Mouse (Mus musculus) spleen, adult 2 months (tissue): ENCODE measurements around the gene Smad6. TPM values are rescaled to one million over a fixed set of nuclear protein-coding genes. Genes with fewer than 3 reads are reported as not detected.

Source experiments
- DNase-seq, 2 experiments: peaks; one replicate each; pipeline versions ENCODE4 v3.0.0 to v3.0.0-alpha.2; 2012 to 2021; ENCODE audit warnings: low spot score in 2 of 2, low read depth in 1 of 2
- H3K27ac ChIP-seq: fragments of 200-500 bp; 2 replicates; pipeline ENCODE4 v1.5.1; 2012; ENCODE audit warnings: low read length, inconsistent platforms; ENCODE audit not compliant: insufficient read depth
- H3K27me3 ChIP-seq: fragments of 200-500 bp; 2 replicates; pipeline ENCODE4 v1.6.1; 2012; ENCODE audit warnings: mild to moderate bottlenecking, moderate library complexity, low read length, inconsistent platforms; ENCODE audit not compliant: control insufficient read depth, insufficient read depth
- H3K36me3 ChIP-seq: fragments of 200-500 bp; 2 replicates; pipeline ENCODE4 v1.6.1; 2012; ENCODE audit warnings: mild to moderate bottlenecking, low read length, inconsistent platforms; ENCODE audit not compliant: control insufficient read depth, insufficient read depth
- H3K4me1 ChIP-seq: fragments of 200-500 bp; 2 replicates; pipeline ENCODE4 v1.6.1; 2011; ENCODE audit warnings: inconsistent platforms; ENCODE audit not compliant: control insufficient read depth, insufficient read depth, insufficient read length
- H3K4me3 ChIP-seq: fragments of 200-500 bp; 2 replicates; pipeline ENCODE4 v1.5.1; 2011; ENCODE audit warnings: mild to moderate bottlenecking, inconsistent platforms; ENCODE audit not compliant: insufficient read depth, insufficient read length; ENCODE audit errors: extremely low read depth
- CTCF ChIP-seq: fragments of 200-500 bp; IDR thresholded peaks from 2 replicates; pipeline ENCODE4 v1.5.1; 2011; ENCODE audit warnings: mild to moderate bottlenecking, inconsistent platforms; ENCODE audit not compliant: insufficient read depth, insufficient read length, insufficient replicate concordance; ENCODE audit errors: extremely low read depth
- POLR2A ChIP-seq: fragments of 200-500 bp; IDR thresholded peaks from 2 replicates; pipeline ENCODE4 v1.6.1; 2011; ENCODE audit warnings: low read depth, low read length, inconsistent platforms
- WGBS: fragments of 180-500 bp; shearing (Covaris S2); methylation state at CpG from one replicate; pipeline ENCODE4 v1.1.7; 2018; 5-methylcytosine and 5-hydroxymethylcytosine counted together
- polyA plus RNA-seq: library from polyadenylated mRNA; depleted of rRNA; stranded (reverse); fragments of >200 nt; gene quantifications from 2 replicates; pipeline ENCODE4 v1.2.3, GENCODE M21; 2012; rRNA removed

Gene Smad6
- polyA plus RNA-seq, 1 experiment, result 6.2 TPM

- Histone ChIP-seq H3K4me1 (no peaks in the 10 kb centered on the region), H3K36me3 (no peaks in the 10 kb centered on the region), H3K27me3 (no peaks in the 10 kb centered on the region), H3K4me3 (no peak overlapping the region), H3K27ac (no peak overlapping the region)
- WGBS, result 67% methylated on average over 6 of the region's 6 CpGs
- no peak for DNase-seq
- TF ChIP-seq CTCF (no peak), POLR2A (no peak)
Observed at GRCm38 (mm10) chr9:63916441-63916840, 105.4 kb downstream of the Smad6 start.

GRCm38 (mm10) chr9:63915976-63916375 is 105.9 kb downstream of the Smad6 start:
- 45% methylated on average over 5 of the region's 5 CpGs for WGBS
- H3K4me1 ChIP-seq, result no peaks in the 10 kb centered on the region
- H3K4me3 ChIP-seq, result no peak overlapping the region
- no peaks in the 10 kb centered on the region for H3K36me3 ChIP-seq
- TF ChIP-seq CTCF, result peak; percentile 44; the same call in 1 of the 2 replicates
- TF ChIP-seq POLR2A, result no peak
- no peaks in the 10 kb centered on the region for H3K27me3 ChIP-seq
- H3K27ac ChIP-seq, result no peak overlapping the region
- DNase-seq, result peak in 1 of 2 experiments; percentile 44

- Histone ChIP-seq H3K4me3 (no peak overlapping the region), H3K4me1 (no peaks in the 10 kb centered on the region), H3K27me3 (no peaks in the 10 kb centered on the region), H3K36me3 (no peaks in the 10 kb centered on the region), H3K27ac (no peak overlapping the region)
- WGBS, result 84% methylated on average over 5 of the region's 5 CpGs
- no peak for TF ChIP-seq CTCF
- no peak for TF ChIP-seq POLR2A
- DNase-seq, result no peak
Observed at GRCm38 (mm10) chr9:63914944-63915343, 106.9 kb downstream of the Smad6 start.

GRCm38 (mm10) chr9:63912051-63912450 is 109.8 kb downstream of the Smad6 start:
- no peaks in the 10 kb centered on the region for H3K36me3 ChIP-seq
- no peaks in the 10 kb centered on the region for H3K27me3 ChIP-seq
- no peak overlapping the region for H3K4me3 ChIP-seq
- H3K4me1 ChIP-seq, result no peaks in the 10 kb centered on the region
- WGBS, result 66% methylated on average over 9 of the region's 9 CpGs
- DNase-seq, result no peak
- no peak for TF ChIP-seq CTCF
- no peak for TF ChIP-seq POLR2A
- H3K27ac ChIP-seq, result no peak overlapping the region

- no peak overlapping the region for H3K4me3 ChIP-seq
- peak; percentile 30 to 66 for DNase-seq
- no peaks in the 10 kb centered on the region for H3K4me1 ChIP-seq
- no peak overlapping the region for H3K27ac ChIP-seq
- no peaks in the 10 kb centered on the region for H3K27me3 ChIP-seq
- TF ChIP-seq CTCF, result peak; percentile 86
- TF ChIP-seq POLR2A, result no peak
- WGBS, result 14% methylated on average over 5 of the region's 5 CpGs
- H3K36me3 ChIP-seq, result no peaks in the 10 kb centered on the region
Observed at GRCm38 (mm10) chr9:63909618-63910017, 112.2 kb downstream of the Smad6 start.

GRCm38 (mm10) chr9:63904543-63904942 is 117.3 kb downstream of the Smad6 start:
- H3K27me3 ChIP-seq, result no peaks in the 10 kb centered on the region
- TF ChIP-seq CTCF, result no peak
- no peak for TF ChIP-seq POLR2A
- 93% methylated on average over 2 of the region's 2 CpGs for WGBS
- no peak overlapping the region for H3K27ac ChIP-seq
- no peak for DNase-seq
- H3K4me3 ChIP-seq, result no peak overlapping the region
- H3K4me1 ChIP-seq, result no peaks in the 10 kb centered on the region
- no peaks in the 10 kb centered on the region for H3K36me3 ChIP-seq

Other genes starting within 250 kb of the Smad6 start
- gene Lctl, start 95.1 kb upstream of the Smad6 start, polyA plus RNA-seq, result 0.09 TPM in 1 of 2 replicates, not detected in the other
- 1.1 and 2.6 TPM in 2 replicates for gene Zwilch, start 151.0 kb upstream of the Smad6 start, polyA plus RNA-seq
- 396 and 442 TPM in 2 replicates for gene Rpl4, start 151.3 kb upstream of the Smad6 start, polyA plus RNA-seq
- gene Snapc5, start 157.2 kb upstream of the Smad6 start, polyA plus RNA-seq, result 4.0 and 5.4 TPM in 2 replicates
- not detected in 2 replicates for gene Uchl4, start 213.1 kb upstream of the Smad6 start, polyA plus RNA-seq
- gene Map2k1, start 231.6 kb upstream of the Smad6 start, polyA plus RNA-seq, result 35.6 and 38.0 TPM in 2 replicates